Mouse (Mus musculus) lung, adult 2 months (tissue): Measurements from ENCODE around the gene Katnbl1. TPM values are rescaled to one million over a fixed set of nuclear protein-coding genes. Genes with fewer than 3 reads are reported as not detected.

Experiments used
- DNase-seq: peaks from one replicate; pipeline ENCODE4 v3.0.0; 2022
- H3K4me1 ChIP-seq: fragments of 200-500 bp; 2 replicates; pipeline ENCODE4 v1.6.1; 2011; ENCODE audit warnings: low read length; ENCODE audit not compliant: control insufficient read depth, insufficient read depth
- H3K4me3 ChIP-seq: fragments of 200-500 bp; replicated peaks from 2 replicates; pipeline ENCODE3; 2011; ENCODE audit warnings: low read depth, mild to moderate bottlenecking, control low read depth, low read length; ENCODE audit errors: extremely low read depth
- CTCF ChIP-seq: fragments of 200-500 bp; IDR thresholded peaks from 2 replicates; pipeline ENCODE4 v1.5.1; 2011; ENCODE audit warnings: mild to moderate bottlenecking, low read length, control low read depth; ENCODE audit not compliant: insufficient read depth
- POLR2A ChIP-seq: fragments of 200-500 bp; IDR thresholded peaks from 2 replicates; pipeline ENCODE4 v1.6.1; 2011; ENCODE audit warnings: low read depth, mild to moderate bottlenecking, control low read depth, low read length, borderline replicate concordance; ENCODE audit errors: extremely low read depth
- WGBS: fragments of 180-500 bp; shearing (Covaris S2); methylation state at CpG from one replicate; pipeline ENCODE4 v1.1.7; 2018; 5-methylcytosine and 5-hydroxymethylcytosine counted together
- polyA plus RNA-seq: library from polyadenylated mRNA; depleted of rRNA; stranded (reverse); fragments of >200 nt; gene quantifications from 2 replicates; pipeline ENCODE4 v1.2.3, GENCODE M21; 2012

The Katnbl1 gene
- polyA plus RNA-seq, 1 experiment = 2.3 TPM

- Histone ChIP-seq H3K4me3 (no peak overlapping the region), H3K4me1 (no peaks in the 10 kb centered on the region)
- TF ChIP-seq POLR2A (no peak), CTCF (no peak)
- WGBS = 80% methylated on average over 2 of the region's 2 CpGs
- DNase-seq = no peak
Measured at GRCm38 (mm10) chr2:112360781-112361169, 18.2 kb upstream of the Katnbl1 start.

- no peak for DNase-seq
- Histone ChIP-seq H3K4me3 (peak overlapping the region; percentile 90), H3K4me1 (peaks cover 7% of the 10 kb centered on the region)
- 11% methylated on average over 15 of the region's 15 CpGs for WGBS
- TF ChIP-seq POLR2A (no peak), CTCF (no peak)
Measured at GRCm38 (mm10) chr2:112367222-112367621, 11.8 kb upstream of the Katnbl1 start.

- Histone ChIP-seq H3K4me3 (peak within 1 kb of the TSS; percentile 90), H3K4me1 (peaks cover 7% of the 10 kb centered on the region)
- DNase-seq = peak; percentile 91
- 2% methylated on average over 46 of the region's 46 CpGs for WGBS
- TF ChIP-seq POLR2A = peak; percentile 85; the same call in 1 of the 2 replicates
- TF ChIP-seq CTCF = no peak
Measured at GRCm38 (mm10) chr2:112367726-112368673, 11.0 kb upstream of the Katnbl1 start, which contains the start of gene Emc4. Gene Emc4 (minus strand): TSS chr2:112368027.

GRCm38 (mm10) chr2:112369941-112370340 is 9.1 kb upstream of the Katnbl1 start:
- WGBS = 53% methylated on average over 5 of the region's 5 CpGs
- no peak for TF ChIP-seq POLR2A
- no peak for TF ChIP-seq CTCF
- Histone ChIP-seq H3K4me3 (no peak overlapping the region), H3K4me1 (peaks cover 7% of the 10 kb centered on the region)
- no peak for DNase-seq

GRCm38 (mm10) chr2:112373141-112373540 is 5.9 kb upstream of the Katnbl1 start:
- no peak for DNase-seq
- peaks cover 2% of the 10 kb centered on the region; the same call in 1 of the 2 replicates for H3K4me1 ChIP-seq
- no peak overlapping the region for H3K4me3 ChIP-seq
- TF ChIP-seq POLR2A (no peak), CTCF (no peak)
- 51% methylated on average over 4 of the region's 4 CpGs for WGBS

GRCm38 (mm10) chr2:112374610-112375009 is 4.4 kb upstream of the Katnbl1 start:
- Histone ChIP-seq H3K4me1 (no peaks in the 10 kb centered on the region; the same call in 1 of the 2 replicates), H3K4me3 (no peak overlapping the region)
- WGBS = 34% methylated on average over 5 of the region's 5 CpGs
- TF ChIP-seq POLR2A (no peak), CTCF (no peak)
- no peak for DNase-seq

- Histone ChIP-seq H3K4me1 (no peaks in the 10 kb centered on the region; the same call in 1 of the 2 replicates), H3K4me3 (no peak overlapping the region)
- TF ChIP-seq POLR2A (no peak), CTCF (no peak)
- DNase-seq = no peak
- 27% methylated on average over 8 of the region's 8 CpGs for WGBS
Measured at GRCm38 (mm10) chr2:112380131-112380530, 1.1 kb downstream of the Katnbl1 start.

- 100% methylated on average over 1 of the region's 1 CpGs for WGBS
- DNase-seq = no peak
- H3K4me1 ChIP-seq = no peaks in the 10 kb centered on the region; the same call in 1 of the 2 replicates
- H3K4me3 ChIP-seq = no peak overlapping the region
- TF ChIP-seq POLR2A (no peak), CTCF (no peak)
Measured at GRCm38 (mm10) chr2:112381219-112381618, 2.2 kb downstream of the Katnbl1 start.

GRCm38 (mm10) chr2:112390843-112391242 is 11.8 kb downstream of the Katnbl1 start:
- TF ChIP-seq CTCF = no peak
- TF ChIP-seq POLR2A = no peak
- no peak overlapping the region for H3K4me3 ChIP-seq
- no peaks in the 10 kb centered on the region for H3K4me1 ChIP-seq
- DNase-seq = no peak
- WGBS = 83% methylated on average over 5 of the region's 5 CpGs

- TF ChIP-seq CTCF = no peak
- no peak for TF ChIP-seq POLR2A
- Histone ChIP-seq H3K4me3 (no peak overlapping the region), H3K4me1 (peaks cover under 1% of the 10 kb centered on the region; the same call in 1 of the 2 replicates)
- no peak for DNase-seq
- 67% methylated on average over 4 of the region's 4 CpGs for WGBS
Measured at GRCm38 (mm10) chr2:112391346-112392000, 12.5 kb downstream of the Katnbl1 start.
